Comparison of ENCODE assay signal across 7 mouse cellular contexts in the genomic region with DNA sequence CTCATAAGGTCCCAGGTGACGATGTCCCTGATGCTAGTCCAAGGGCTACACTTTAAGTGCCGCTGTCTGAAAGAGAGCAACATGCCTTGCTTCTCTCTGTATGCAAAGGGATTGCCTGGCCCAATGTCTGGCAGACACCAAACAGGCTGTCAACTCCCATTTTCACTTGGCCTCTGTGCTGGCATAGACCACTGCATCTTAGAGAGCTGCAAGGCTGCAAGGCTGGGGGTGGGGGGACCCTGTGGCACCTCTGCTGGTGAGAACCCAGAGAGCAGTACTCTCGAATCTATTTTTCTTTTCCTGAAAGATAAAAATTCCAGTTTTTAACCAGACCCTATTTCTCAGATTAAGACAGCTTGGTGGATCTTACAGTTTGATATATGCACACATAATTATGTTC.
"Had no signal": no experiment of that assay in that cellular context is flagged by ENCODE, and none has a peak within 500 bp of the region (broad histone marks: within the 10 kb centered on the region; RNA-seq: fewer than 3 reads in every experiment).

No protein-coding gene starts in this region.

- DNase-seq: lung, adult 2 months; lung, postnatal 14 days; lung, postnatal 36 days; right cerebral cortex, postnatal 14 days; thymus, adult 2 months; thymus, postnatal 25 days; thymus, postnatal 4 days had no signal
